ENCODE assay signal across 17 mouse cellular contexts in genomic region chr12:74658406-74658805, GRCm38 (mm10).
"Had no signal": no experiment of that assay in that cellular context is flagged by ENCODE, and none has a peak within 500 bp of the region (broad histone marks: within the 10 kb centered on the region; RNA-seq: fewer than 3 reads in every experiment).

No protein-coding gene starts in this region.

- DNase-seq: left cerebral cortex, postnatal 4 days; liver; liver, embryonic 13.5 days; liver, postnatal 0 days; lung, adult 18-20 months; lung, adult 2 months; lung, embryonic 14.5 days; lung, postnatal 10 days; lung, postnatal 14 days; lung, postnatal 36 days; lung, postnatal 4 days; midbrain, embryonic 14.5 days had no signal

- ATAC-seq: liver, embryonic 12.5 days; liver, postnatal 0 days; lung, postnatal 0 days; midbrain, embryonic 13.5 days; midbrain, embryonic 15.5 days; midbrain, embryonic 16.5 days had no signal
